Mouse (Mus musculus): ENCODE data around the gene Mdk. TPM values are rescaled to one million over a fixed set of nuclear protein-coding genes. Genes with fewer than 3 reads are reported as not detected.

Gene Mdk
- polyA plus RNA-seq (2012; rRNA removed; ENCODE audit: low replicate concordance) = 2.8 and 3.1 TPM in 2 replicates

GRCm38 (mm10) chr2:91932160-91932711 lies at the start of gene Mdk:
Gene Mdk, minus strand, starts transcription at chr2:91932297.

GRCm38 (mm10) chr2:91975581-91976541 lies 43.8 kb upstream of the Mdk start, which contains the start of gene Dgkz:
Gene Dgkz, minus strand, starts transcription at chr2:91975864.

GRCm38 (mm10) chr2:91945483-91945882 lies 13.4 kb upstream of the Mdk start, which contains the start of gene Gm9821:
Gene Gm9821, plus strand, starts transcription at chr2:91945703.

GRCm38 (mm10) chr2:91926949-91927348 lies 5.1 kb downstream of the Mdk start, which contains the start of gene Chrm4:
Gene Chrm4, plus strand, starts transcription at chr2:91927249.

Other genes with a start within 250 kb of the Mdk start
- 18.4 and 20.0 TPM in 2 replicates for gene Atg13, start 221.7 kb downstream of the Mdk start, polyA plus RNA-seq (2012; rRNA removed; ENCODE audit: low replicate concordance)
- gene Harbi1, start 221.4 kb downstream of the Mdk start, polyA plus RNA-seq (2012; rRNA removed; ENCODE audit: low replicate concordance) = 1.4 and 1.5 TPM in 2 replicates
- 16.0 and 16.9 TPM in 2 replicates for gene Ambra1, start 202.2 kb downstream of the Mdk start, polyA plus RNA-seq (2012; rRNA removed; ENCODE audit: low replicate concordance)
- gene Chrm4, start 5.0 kb downstream of the Mdk start, polyA plus RNA-seq (2012; rRNA removed; ENCODE audit: low replicate concordance) = 1.8 and 1.9 TPM in 2 replicates
- not detected in 2 replicates for gene Gm9821, start 13.4 kb upstream of the Mdk start, polyA plus RNA-seq (2012; rRNA removed; ENCODE audit: low replicate concordance)
- 205 and 224 TPM in 2 replicates for gene Dgkz, start 43.6 kb upstream of the Mdk start, polyA plus RNA-seq (2012; rRNA removed; ENCODE audit: low replicate concordance)
- gene Creb3l1, start 92.2 kb upstream of the Mdk start, polyA plus RNA-seq (2012; rRNA removed; ENCODE audit: low replicate concordance) = 17.4 and 51.5 TPM in 2 replicates
- gene Phf21a, start 160.8 kb upstream of the Mdk start, polyA plus RNA-seq (2012; rRNA removed; ENCODE audit: low replicate concordance) = 6.8 and 11.4 TPM in 2 replicates

Data from duodenum, adult 2 months (tissue).